Mouse (Mus musculus) hindbrain, postnatal 0 days (tissue): ENCODE measurements around the gene AC124502.3. TPM values are rescaled to one million over a fixed set of nuclear protein-coding genes. Genes with fewer than 3 reads are reported as not detected.
"Not testable (repeated sequence)": the region's sequence is repeated elsewhere in the genome, so short reads cannot be mapped to it uniquely, and the experiment has no call there.

Experiments used
- ATAC-seq: fragments of 200-750 bp; cut with Nextera tagmentation; 2 replicates; pipeline ENCODE4 v1.8.0; 2017; ENCODE audit warnings: mild to moderate bottlenecking, moderate TSS enrichment, moderate library complexity
- DNase-seq: peaks from one replicate; pipeline ENCODE4 v3.0.0-alpha.2; 2015; ENCODE audit warnings: low spot score
- H3K27ac ChIP-seq: fragments of 300-500 bp; sonication (generic); 2 replicates; pipeline ENCODE4 v1.5.1; 2014; ENCODE audit warnings: mild to moderate bottlenecking
- H3K27me3 ChIP-seq: fragments of 300-500 bp; sonication (generic); 2 replicates; pipeline ENCODE4 v1.6.1; 2014; ENCODE audit warnings: low read length, mixed read lengths; ENCODE audit not compliant: insufficient read depth
- H3K36me3 ChIP-seq: fragments of 300-500 bp; sonication (generic); 2 replicates; pipeline ENCODE4 v1.6.1; 2014; ENCODE audit warnings: low read length, mixed read lengths; ENCODE audit not compliant: insufficient read depth
- H3K4me1 ChIP-seq: fragments of 300-500 bp; sonication (generic); 2 replicates; pipeline ENCODE4 v1.6.1; 2014; ENCODE audit warnings: antibody characterized with exemption, low read length, mixed read lengths; ENCODE audit not compliant: insufficient read depth
- H3K4me2 ChIP-seq: fragments of 300-500 bp; sonication (generic); 2 replicates; pipeline ENCODE4 v1.6.1; 2014; ENCODE audit warnings: low read depth, mild to moderate bottlenecking, low read length, moderate library complexity, mixed read lengths
- H3K4me3 ChIP-seq: fragments of 300-500 bp; sonication (generic); 2 replicates; pipeline ENCODE4 v1.5.1; 2014; ENCODE audit warnings: low read length
- H3K9ac ChIP-seq: fragments of 300-500 bp; sonication (generic); replicated peaks from 2 replicates; pipeline ENCODE4 v1.6.1; 2014; ENCODE audit warnings: mild to moderate bottlenecking, low read length, moderate library complexity, mixed read lengths
- H3K9me3 ChIP-seq: fragments of 300-500 bp; sonication (generic); 2 replicates; pipeline ENCODE4 v1.6.1; 2016; ENCODE audit warnings: low read length, mixed read lengths
- CTCF ChIP-seq: IDR thresholded peaks from 2 replicates; pipeline ENCODE4 v1.5.1; 2016; ENCODE audit warnings: antibody characterized with exemption, control low read depth, low read depth
- WGBS: fragments of 180-500 bp; shearing (Covaris S2); extraction: QIAGEN DNeasy Blood & Tissue Kit; methylation state at CpG from one replicate; pipeline ENCODE4 v1.1.7; 2014; 5-methylcytosine and 5-hydroxymethylcytosine counted together
- polyA plus RNA-seq: library from polyadenylated mRNA; unstranded; fragments of >200 nt; fragmentation: Nextera tagmentation; extraction: Ambion mirVana; gene quantifications from 2 replicates; pipeline ENCODE4 v1.2.1, GENCODE M21; 2015
- total RNA-seq: library from RNA; depleted of rRNA; stranded (reverse); fragments of >200 nt; gene quantifications from 2 replicates; pipeline ENCODE4 v1.2.3, GENCODE M21; 2014

The AC124502.3 gene
- total and polyA plus RNA-seq, 2 experiments from 2014 or later, result 2.4 to 4.5 TPM

GRCm38 (mm10) chr19:4992904-4993303, 45.8 kb upstream of the AC124502.3 start:
- H3K4me2 ChIP-seq, result 0 out of 2 replicates have a peak overlapping the region, but pooled peaks have one; percentile 13
- DNase-seq (peak; percentile 74), ATAC-seq (peak; percentile 43; the same call in 1 of the 2 replicates)
- H3K9me3 ChIP-seq, result no peaks in the 10 kb centered on the region
- H3K27me3 ChIP-seq, result no peaks in the 10 kb centered on the region
- 1% methylated on average over 9 of the region's 9 CpGs for WGBS
- no peak overlapping the region for H3K27ac ChIP-seq
- TF ChIP-seq CTCF, result peak; percentile 34
- H3K36me3 ChIP-seq, result no peaks in the 10 kb centered on the region
- peaks cover 20% of the 10 kb centered on the region for H3K4me1 ChIP-seq
- no peak overlapping the region for H3K9ac ChIP-seq
- no peak overlapping the region for H3K4me3 ChIP-seq

GRCm38 (mm10) chr19:4994043-4994442, 44.6 kb upstream of the AC124502.3 start:
- H3K27me3 ChIP-seq, result no peaks in the 10 kb centered on the region
- 39% methylated on average over 5 of the region's 5 CpGs for WGBS
- no peak overlapping the region for H3K9ac ChIP-seq
- peak overlapping the region; percentile 52; the same call in 1 of the 2 replicates for H3K27ac ChIP-seq
- TF ChIP-seq CTCF, result no peak
- H3K9me3 ChIP-seq, result no peaks in the 10 kb centered on the region
- peaks cover 25% of the 10 kb centered on the region for H3K4me1 ChIP-seq
- H3K4me3 ChIP-seq, result no peak overlapping the region
- DNase-seq (peak; percentile 71), ATAC-seq (no peak)
- no peaks in the 10 kb centered on the region for H3K36me3 ChIP-seq
- H3K4me2 ChIP-seq, result no peak overlapping the region

- DNase-seq, result no peak
- H3K9me3 ChIP-seq, result no peaks in the 10 kb centered on the region
- 70% methylated on average over 6 of the region's 6 CpGs for WGBS
- no peak for TF ChIP-seq CTCF
- H3K36me3 ChIP-seq, result no peaks in the 10 kb centered on the region
- H3K4me2 ChIP-seq, result peak overlapping the region; percentile 31
- no peak for ATAC-seq
- H3K9ac ChIP-seq, result no peak overlapping the region
- no peak overlapping the region for H3K4me3 ChIP-seq
- H3K4me1 ChIP-seq, result peaks cover 19% of the 10 kb centered on the region; the same call in 1 of the 2 replicates
- no peak overlapping the region for H3K27ac ChIP-seq
- no peaks in the 10 kb centered on the region for H3K27me3 ChIP-seq
Measured at GRCm38 (mm10) chr19:4999445-5000140, 39.1 kb upstream of the AC124502.3 start.

GRCm38 (mm10) chr19:5001666-5002406, 36.9 kb upstream of the AC124502.3 start:
- under 1% methylated on average over 38 of the region's 39 CpGs for WGBS
- TF ChIP-seq CTCF, result peak; percentile 91
- Histone ChIP-seq H3K4me3 (peak overlapping the region; percentile 26), H3K27me3 (no peaks in the 10 kb centered on the region), H3K9me3 (no peaks in the 10 kb centered on the region), H3K4me2 (peak overlapping the region; percentile 55), H3K27ac (peak overlapping the region; percentile 71), H3K9ac (peak overlapping the region; percentile 25), H3K36me3 (no peaks in the 10 kb centered on the region), H3K4me1 (peaks cover 16% of the 10 kb centered on the region; the same call in 1 of the 2 replicates)
- DNase-seq (peak; percentile 97), ATAC-seq (peak; percentile 99)

GRCm38 (mm10) chr19:5003644-5004043, 35.0 kb upstream of the AC124502.3 start:
- 67% methylated on average over 2 of the region's 2 CpGs for WGBS
- not testable (repeated sequence) for H3K27ac ChIP-seq, H3K4me1 ChIP-seq, H3K9me3 ChIP-seq, ATAC-seq, H3K27me3 ChIP-seq, H3K36me3 ChIP-seq, H3K4me2 ChIP-seq, H3K9ac ChIP-seq, H3K4me3 ChIP-seq
- TF ChIP-seq CTCF, result peak; percentile 35
- DNase-seq, result peak; percentile 32

GRCm38 (mm10) chr19:5004925-5005324, 33.8 kb upstream of the AC124502.3 start:
- no peaks in the 10 kb centered on the region for H3K27me3 ChIP-seq
- H3K4me3 ChIP-seq, result no peak overlapping the region
- no peak overlapping the region for H3K27ac ChIP-seq
- H3K9ac ChIP-seq, result no peak overlapping the region
- no peak for DNase-seq
- peaks cover 4% of the 10 kb centered on the region; the same call in 1 of the 2 replicates for H3K4me1 ChIP-seq
- WGBS, result 63% methylated on average over 4 of the region's 4 CpGs
- no peak for ATAC-seq
- H3K36me3 ChIP-seq, result no peaks in the 10 kb centered on the region
- no peak overlapping the region for H3K4me2 ChIP-seq
- no peak for TF ChIP-seq CTCF
- H3K9me3 ChIP-seq, result no peaks in the 10 kb centered on the region
